Mouse (Mus musculus): Measurements from ENCODE around the gene Gadd45a.

The Gadd45a gene

GRCm38 (mm10) chr6:66989518-66989917, 47.7 kb downstream of the Gadd45a start:
- H3K27me3 ChIP-seq (ENCODE audit: control insufficient read depth, insufficient read depth, low read length, poor library complexity, severe bottlenecking): no peaks in the 10 kb centered on the region
- DNase-seq (ENCODE audit: low read depth, low spot score): no peak
- H3K36me3 ChIP-seq (ENCODE audit: control insufficient read depth, insufficient read depth, low read length, poor library complexity, severe bottlenecking): no peaks in the 10 kb centered on the region; the same call in 1 of the 2 replicates

DNA sequence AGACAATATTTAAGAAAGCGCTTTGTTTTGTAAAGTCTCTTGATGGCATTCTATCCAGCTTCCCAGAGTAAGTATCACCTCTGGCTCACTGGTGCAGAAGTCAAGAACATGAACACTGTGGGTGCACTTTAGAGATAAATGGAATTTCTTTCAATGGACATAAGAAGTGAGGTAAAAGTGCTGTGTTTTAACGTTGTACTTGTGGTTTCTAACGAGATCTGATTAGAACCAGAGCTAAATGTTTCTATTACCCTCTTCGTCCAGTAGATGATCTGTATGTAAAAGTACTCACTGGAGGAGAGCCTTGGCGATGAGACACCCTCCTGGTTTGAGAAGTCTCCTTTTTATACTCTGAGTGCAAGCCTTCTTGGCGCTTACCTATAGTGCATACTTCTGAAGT, 48.2 kb downstream of the Gadd45a start:
- no peaks in the 10 kb centered on the region for H3K27me3 ChIP-seq (ENCODE audit: control insufficient read depth, insufficient read depth, low read length, poor library complexity, severe bottlenecking)
- no peak for DNase-seq (ENCODE audit: low read depth, low spot score)
- no peaks in the 10 kb centered on the region; the same call in 1 of the 2 replicates for H3K36me3 ChIP-seq (ENCODE audit: control insufficient read depth, insufficient read depth, low read length, poor library complexity, severe bottlenecking)

DNA sequence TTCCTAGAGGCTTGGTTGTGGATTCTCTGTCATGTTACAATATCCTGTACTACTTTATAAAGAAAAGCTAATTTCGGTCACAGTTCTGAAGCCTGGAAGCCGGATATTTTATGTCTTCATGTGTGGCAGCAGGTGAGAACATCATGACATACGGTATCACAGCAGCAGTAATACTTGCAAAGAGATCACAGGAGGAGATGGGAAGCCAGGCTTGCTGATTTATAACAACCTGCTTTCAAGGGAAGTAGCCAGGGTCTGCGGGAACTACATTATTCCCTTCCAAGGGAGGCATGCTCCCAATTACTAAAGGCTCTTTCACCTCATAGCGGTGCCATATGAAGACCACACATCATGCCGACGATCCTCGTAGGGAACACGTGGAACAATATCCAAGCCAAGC, 48.9 kb downstream of the Gadd45a start:
- no peak for DNase-seq (ENCODE audit: low read depth, low spot score)
- H3K27me3 ChIP-seq (ENCODE audit: control insufficient read depth, insufficient read depth, low read length, poor library complexity, severe bottlenecking): no peaks in the 10 kb centered on the region
- H3K36me3 ChIP-seq (ENCODE audit: control insufficient read depth, insufficient read depth, low read length, poor library complexity, severe bottlenecking): no peaks in the 10 kb centered on the region; the same call in 1 of the 2 replicates

- Histone ChIP-seq H3K27me3 (ENCODE audit: control insufficient read depth, insufficient read depth, low read length, poor library complexity, severe bottlenecking) (no peaks in the 10 kb centered on the region), H3K36me3 (ENCODE audit: control insufficient read depth, insufficient read depth, low read length, poor library complexity, severe bottlenecking) (no peaks in the 10 kb centered on the region; the same call in 1 of the 2 replicates)
- DNase-seq (ENCODE audit: low read depth, low spot score): peak; percentile 30
These were observed 49.6 kb downstream of the Gadd45a start for GRCm38 (mm10) chr6:66987643-66988042.

- no peak for DNase-seq (ENCODE audit: low read depth, low spot score)
- no peaks in the 10 kb centered on the region for H3K27me3 ChIP-seq (ENCODE audit: control insufficient read depth, insufficient read depth, low read length, poor library complexity, severe bottlenecking)
- H3K36me3 ChIP-seq (ENCODE audit: control insufficient read depth, insufficient read depth, low read length, poor library complexity, severe bottlenecking): no peaks in the 10 kb centered on the region; the same call in 1 of the 2 replicates
These were observed 51.2 kb downstream of the Gadd45a start for GRCm38 (mm10) chr6:66986063-66986462.

DNA sequence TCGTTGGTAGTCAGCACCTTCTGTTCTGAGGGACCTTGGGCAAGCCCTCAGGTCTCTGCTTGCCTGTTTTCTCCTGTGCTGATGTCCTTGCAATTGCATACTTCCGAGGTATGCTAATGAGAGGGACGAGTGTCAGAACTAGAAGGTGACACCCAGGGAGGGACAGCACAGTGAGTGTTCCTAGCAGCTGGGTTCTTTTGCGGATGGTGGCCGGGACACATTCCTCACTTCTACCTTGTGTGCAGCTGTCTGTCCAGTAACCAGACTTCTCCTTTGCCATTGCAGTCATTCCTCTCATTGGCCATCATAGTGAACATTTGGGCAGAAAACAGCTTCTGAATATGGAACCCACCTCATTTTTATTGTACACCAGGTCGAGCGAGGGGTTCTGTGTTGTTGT, 51.8 kb downstream of the Gadd45a start:
- DNase-seq (ENCODE audit: low read depth, low spot score): no peak

More for the DNA sequence above, 51.8 kb downstream of the Gadd45a start:
- no peaks in the 10 kb centered on the region for H3K27me3 ChIP-seq (ENCODE audit: control insufficient read depth, insufficient read depth, low read length, poor library complexity, severe bottlenecking)
- H3K36me3 ChIP-seq (ENCODE audit: control insufficient read depth, insufficient read depth, low read length, poor library complexity, severe bottlenecking): no peaks in the 10 kb centered on the region; the same call in 1 of the 2 replicates

Measured in splenic B cell, adult 2 months (primary cell).